Comparison of ENCODE assay signal across 8 mouse cellular contexts in genomic region chr9:65909837-65910236, GRCm38 (mm10). TPM values are rescaled to one million over a fixed set of nuclear protein-coding genes. Genes with fewer than 3 reads are reported as not detected.
DNase-seq lines count a peak whose midpoint lies in the region; ATAC-seq and TF ChIP-seq lines count a peak whose summit lies in the region.

No protein-coding gene starts in this region.

- WGBS in lung, embryonic 15.5 days = 7% methylated on average over 4 of the region's 4 CpGs
- 9% methylated on average over 4 of the region's 4 CpGs for WGBS in limb, embryonic 10.5 days
- WGBS in neural tube, embryonic 15.5 days = 6% methylated on average over 4 of the region's 4 CpGs

- no peak for TF ChIP-seq CTCF in embryonic fibroblast, embryonic 13.5 days (IDR thresholded peaks at IDR 0.05; ENCODE audit: borderline replicate concordance, insufficient read depth, low read length)

- H3K27ac ChIP-seq in lung, embryonic 15.5 days = peak overlapping the region; percentile 94
- peak overlapping the region; percentile 78 for H3K27ac ChIP-seq in embryonic fibroblast, embryonic 13.5 days (ENCODE audit: insufficient read depth, low read length)
- H3K27ac ChIP-seq in limb, embryonic 10.5 days = peak overlapping the region; percentile 93
- H3K27ac ChIP-seq in neural tube, embryonic 15.5 days (replicated peaks) = peak overlapping the region; percentile 91

- DNase-seq in lung, postnatal 4 days = no peak
- DNase-seq in limb, embryonic 10.5 days (ENCODE audit: low spot score) = no peak
- no peak for DNase-seq in spleen, postnatal 14 days (ENCODE audit: low spot score in 2 of 2)
- DNase-seq in left cerebral cortex, adult 9 months (ENCODE audit: low spot score in 2 of 2) = no peak
- no peak for DNase-seq in cerebellum, adult 9-11 months

- peak overlapping the region; percentile 78 for H3K4me2 ChIP-seq in lung, embryonic 15.5 days
- peak overlapping the region; percentile 79 for H3K4me2 ChIP-seq in neural tube, embryonic 15.5 days

- peak overlapping the region; percentile 83 for H3K9ac ChIP-seq in lung, embryonic 15.5 days
- H3K9ac ChIP-seq in neural tube, embryonic 15.5 days (replicated peaks) = peak overlapping the region; percentile 79

- ATAC-seq in lung, embryonic 15.5 days (ENCODE audit: borderline replicate concordance, extremely low read depth, low FRiP score, low TSS enrichment) = no peak
- no peak for ATAC-seq in neural tube, embryonic 15.5 days (ENCODE audit: low FRiP score)

- H3K9me3 ChIP-seq in lung, embryonic 15.5 days = no peaks in the 10 kb centered on the region
- no peaks in the 10 kb centered on the region for H3K9me3 ChIP-seq in limb, embryonic 10.5 days (replicated peaks)
- no peaks in the 10 kb centered on the region for H3K9me3 ChIP-seq in neural tube, embryonic 15.5 days (replicated peaks)

- H3K4me1 ChIP-seq in lung, embryonic 15.5 days = peaks cover 10% of the 10 kb centered on the region; the same call in 1 of the 2 replicates
- H3K4me1 ChIP-seq in embryonic fibroblast, embryonic 13.5 days (ENCODE audit: control insufficient read depth, insufficient read depth, low read length) = peaks cover 3% of the 10 kb centered on the region; the same call in 1 of the 2 replicates
- peaks cover 7% of the 10 kb centered on the region for H3K4me1 ChIP-seq in limb, embryonic 10.5 days
- H3K4me1 ChIP-seq in neural tube, embryonic 15.5 days = peaks cover 18% of the 10 kb centered on the region

- TF ChIP-seq POLR2A in embryonic fibroblast, embryonic 13.5 days (IDR thresholded peaks at IDR 0.05; ENCODE audit: low read depth, low read length) = no peak

- H3K36me3 ChIP-seq in lung, embryonic 15.5 days = peaks cover 7% of the 10 kb centered on the region
- peaks cover 18% of the 10 kb centered on the region for H3K36me3 ChIP-seq in limb, embryonic 10.5 days
- H3K36me3 ChIP-seq in neural tube, embryonic 15.5 days = no peaks in the 10 kb centered on the region

- H3K4me3 ChIP-seq in lung, embryonic 15.5 days = peak overlapping the region; percentile 86
- H3K4me3 ChIP-seq in embryonic fibroblast, embryonic 13.5 days (ENCODE audit: insufficient read depth, low read length) = peak overlapping the region; percentile 66
- H3K4me3 ChIP-seq in limb, embryonic 10.5 days = peak overlapping the region; percentile 93
- peak overlapping the region; percentile 83 for H3K4me3 ChIP-seq in neural tube, embryonic 15.5 days (replicated peaks)

- no peaks in the 10 kb centered on the region for H3K27me3 ChIP-seq in lung, embryonic 15.5 days
- no peaks in the 10 kb centered on the region for H3K27me3 ChIP-seq in limb, embryonic 10.5 days (ENCODE audit: low read depth, poor library complexity, severe bottlenecking)
- no peaks in the 10 kb centered on the region for H3K27me3 ChIP-seq in neural tube, embryonic 15.5 days (replicated peaks)

RNA-seq across cellular contexts. Expression of gene Csnk1g1, which starts 1.1 kb away (rescaled TPM):
- polyA plus RNA-seq in lung, embryonic 15.5 days (2015; fragmentation: Nextera tagmentation; extraction: Ambion mirVana) = 13.6 and 14.7 TPM in 2 replicates
- 64.7 and 70.2 TPM in 2 replicates for polyA plus RNA-seq in embryonic fibroblast, embryonic 13.5 days (2011; ENCODE audit: insufficient read length, low read depth, missing spikeins)
- 11.8 and 15.4 TPM in 2 replicates for polyA plus RNA-seq in limb, embryonic 10.5 days (2016; fragmentation: Nextera tagmentation; extraction: Ambion mirVana)
- 19.1 and 19.4 TPM in 2 replicates for polyA plus RNA-seq in neural tube, embryonic 15.5 days (2015; fragmentation: Nextera tagmentation; extraction: Ambion mirVana)

RNA-seq across cellular contexts. Expression of gene Trip4, which starts 1.2 kb away (rescaled TPM):
- polyA plus RNA-seq in lung, embryonic 15.5 days (2015; fragmentation: Nextera tagmentation; extraction: Ambion mirVana) = 31.5 and 32.3 TPM in 2 replicates
- 40.4 and 44.4 TPM in 2 replicates for polyA plus RNA-seq in embryonic fibroblast, embryonic 13.5 days (2011; ENCODE audit: insufficient read length, low read depth, missing spikeins)
- polyA plus RNA-seq in limb, embryonic 10.5 days (2016; fragmentation: Nextera tagmentation; extraction: Ambion mirVana) = 29.8 and 32.5 TPM in 2 replicates
- polyA plus RNA-seq in neural tube, embryonic 15.5 days (2015; fragmentation: Nextera tagmentation; extraction: Ambion mirVana) = 27.9 and 30.2 TPM in 2 replicates

RNA-seq across cellular contexts. Expression of gene Pclaf, which starts 19.8 kb away (rescaled TPM):
- polyA plus RNA-seq in lung, embryonic 15.5 days (2015; fragmentation: Nextera tagmentation; extraction: Ambion mirVana) = 258 and 259 TPM in 2 replicates
- polyA plus RNA-seq in embryonic fibroblast, embryonic 13.5 days (2011; ENCODE audit: insufficient read length, low read depth, missing spikeins) = 71.8 and 102 TPM in 2 replicates
- polyA plus RNA-seq in limb, embryonic 10.5 days (2016; fragmentation: Nextera tagmentation; extraction: Ambion mirVana) = 338 and 354 TPM in 2 replicates
- polyA plus RNA-seq in neural tube, embryonic 15.5 days (2015; fragmentation: Nextera tagmentation; extraction: Ambion mirVana) = 21.2 and 64.0 TPM in 2 replicates
